Mouse (Mus musculus): ENCODE data around the gene C2cd2l. TPM values are rescaled to one million over a fixed set of nuclear protein-coding genes. Genes with fewer than 3 reads are reported as not detected.
"Not testable (repeated sequence)": the region's sequence is repeated elsewhere in the genome, so short reads cannot be mapped to it uniquely, and the experiment has no call there.

The C2cd2l gene
- polyA plus RNA-seq, 1 experiment, result 164 TPM

GRCm38 (mm10) chr9:44343290-44343689 lies 23.2 kb upstream of the C2cd2l start:
- peak overlapping the region; percentile 94 for H3K4me3 ChIP-seq (ENCODE audit: insufficient read depth, low read depth, low read length)
- H3K4me1 ChIP-seq (ENCODE audit: control insufficient read depth, insufficient read depth, low read length), result peaks cover 11% of the 10 kb centered on the region; the same call in 1 of the 2 replicates
- WGBS, result 6% methylated on average over 6 of the region's 6 CpGs
- H3K36me3 ChIP-seq (ENCODE audit: control insufficient read depth, insufficient read depth, low read length), result no peaks in the 10 kb centered on the region
- TF ChIP-seq CTCF (conservative IDR thresholded peaks at IDR 0.05; ENCODE audit: insufficient read depth, insufficient read length, low read depth, low read length) (no peak), POLR2A (IDR thresholded peaks at IDR 0.05; ENCODE audit: low read depth, low read length) (no peak)
- no peaks in the 10 kb centered on the region for H3K27me3 ChIP-seq (replicated peaks; ENCODE audit: control insufficient read depth, insufficient read depth, low read length)
- DNase-seq, result no peak
- peak overlapping the region; percentile 19 for H3K27ac ChIP-seq (ENCODE audit: insufficient read depth, low read depth, low read length)

- DNase-seq, result no peak
- H3K27ac ChIP-seq (ENCODE audit: insufficient read depth, low read depth, low read length), result no peak overlapping the region
- no peaks in the 10 kb centered on the region for H3K27me3 ChIP-seq (replicated peaks; ENCODE audit: control insufficient read depth, insufficient read depth, low read length)
- TF ChIP-seq CTCF (conservative IDR thresholded peaks at IDR 0.05; ENCODE audit: insufficient read depth, insufficient read length, low read depth, low read length) (no peak), POLR2A (IDR thresholded peaks at IDR 0.05; ENCODE audit: low read depth, low read length) (no peak)
- WGBS, result 92% methylated on average over 1 of the region's 1 CpGs
- no peaks in the 10 kb centered on the region for H3K36me3 ChIP-seq (ENCODE audit: control insufficient read depth, insufficient read depth, low read length)
- H3K4me3 ChIP-seq (ENCODE audit: insufficient read depth, low read depth, low read length), result no peak overlapping the region
- H3K4me1 ChIP-seq (ENCODE audit: control insufficient read depth, insufficient read depth, low read length), result peaks cover 11% of the 10 kb centered on the region; the same call in 1 of the 2 replicates
Measured at GRCm38 (mm10) chr9:44342605-44343004, 22.5 kb upstream of the C2cd2l start.

- TF ChIP-seq CTCF (conservative IDR thresholded peaks at IDR 0.05; ENCODE audit: insufficient read depth, insufficient read length, low read depth, low read length) (no peak), POLR2A (IDR thresholded peaks at IDR 0.05; ENCODE audit: low read depth, low read length) (no peak)
- DNase-seq, result no peak
- Histone ChIP-seq H3K4me3 (ENCODE audit: insufficient read depth, low read depth, low read length) (no peak overlapping the region), H3K4me1 (ENCODE audit: control insufficient read depth, insufficient read depth, low read length) (peaks cover 11% of the 10 kb centered on the region; the same call in 1 of the 2 replicates), H3K27me3 (replicated peaks; ENCODE audit: control insufficient read depth, insufficient read depth, low read length) (no peaks in the 10 kb centered on the region), H3K36me3 (ENCODE audit: control insufficient read depth, insufficient read depth, low read length) (no peaks in the 10 kb centered on the region), H3K27ac (ENCODE audit: insufficient read depth, low read depth, low read length) (no peak overlapping the region)
- WGBS, result 59% methylated on average over 3 of the region's 3 CpGs
Measured at GRCm38 (mm10) chr9:44342173-44342572, 22.1 kb upstream of the C2cd2l start.

- Histone ChIP-seq H3K4me1 (ENCODE audit: control insufficient read depth, insufficient read depth, low read length) (peaks cover 11% of the 10 kb centered on the region; the same call in 1 of the 2 replicates), H3K27me3 (replicated peaks; ENCODE audit: control insufficient read depth, insufficient read depth, low read length) (no peaks in the 10 kb centered on the region), H3K4me3 (ENCODE audit: insufficient read depth, low read depth, low read length) (no peak overlapping the region), H3K36me3 (ENCODE audit: control insufficient read depth, insufficient read depth, low read length) (no peaks in the 10 kb centered on the region), H3K27ac (ENCODE audit: insufficient read depth, low read depth, low read length) (no peak overlapping the region)
- no peak for DNase-seq
- TF ChIP-seq CTCF (conservative IDR thresholded peaks at IDR 0.05; ENCODE audit: insufficient read depth, insufficient read length, low read depth, low read length) (no peak), POLR2A (IDR thresholded peaks at IDR 0.05; ENCODE audit: low read depth, low read length) (no peak)
- 88% methylated on average over 5 of the region's 5 CpGs for WGBS
Measured at GRCm38 (mm10) chr9:44341487-44341886, 21.4 kb upstream of the C2cd2l start.

GRCm38 (mm10) chr9:44338574-44338973 lies 18.5 kb upstream of the C2cd2l start:
- Histone ChIP-seq H3K4me1 (ENCODE audit: control insufficient read depth, insufficient read depth, low read length) (peaks cover 16% of the 10 kb centered on the region; the same call in 1 of the 2 replicates), H3K4me3 (ENCODE audit: insufficient read depth, low read depth, low read length) (no peak overlapping the region), H3K27me3 (replicated peaks; ENCODE audit: control insufficient read depth, insufficient read depth, low read length) (no peaks in the 10 kb centered on the region), H3K36me3 (ENCODE audit: control insufficient read depth, insufficient read depth, low read length) (no peaks in the 10 kb centered on the region), H3K27ac (ENCODE audit: insufficient read depth, low read depth, low read length) (no peak overlapping the region)
- 74% methylated on average over 5 of the region's 5 CpGs for WGBS
- no peak for TF ChIP-seq POLR2A (IDR thresholded peaks at IDR 0.05; ENCODE audit: low read depth, low read length)
- TF ChIP-seq CTCF (conservative IDR thresholded peaks at IDR 0.05; ENCODE audit: insufficient read depth, insufficient read length, low read depth, low read length), result 0 out of 2 replicates have a peak, but pooled peaks have one; percentile 14
- DNase-seq, result no peak

GRCm38 (mm10) chr9:44337436-44338169 lies 17.5 kb upstream of the C2cd2l start:
- TF ChIP-seq POLR2A (IDR thresholded peaks at IDR 0.05; ENCODE audit: low read depth, low read length) (no peak), CTCF (conservative IDR thresholded peaks at IDR 0.05; ENCODE audit: insufficient read depth, insufficient read length, low read depth, low read length) (no peak)
- no peaks in the 10 kb centered on the region for H3K27me3 ChIP-seq (replicated peaks; ENCODE audit: control insufficient read depth, insufficient read depth, low read length)
- H3K27ac ChIP-seq (ENCODE audit: insufficient read depth, low read depth, low read length), result no peak overlapping the region
- no peaks in the 10 kb centered on the region for H3K36me3 ChIP-seq (ENCODE audit: control insufficient read depth, insufficient read depth, low read length)
- H3K4me3 ChIP-seq (ENCODE audit: insufficient read depth, low read depth, low read length), result no peak overlapping the region
- peaks cover 9% of the 10 kb centered on the region; the same call in 1 of the 2 replicates for H3K4me1 ChIP-seq (ENCODE audit: control insufficient read depth, insufficient read depth, low read length)
- 62% methylated on average over 9 of the region's 9 CpGs for WGBS
- DNase-seq, result no peak

GRCm38 (mm10) chr9:44336964-44337363 lies 16.9 kb upstream of the C2cd2l start:
- no peak for TF ChIP-seq POLR2A (IDR thresholded peaks at IDR 0.05; ENCODE audit: low read depth, low read length)
- no peaks in the 10 kb centered on the region for H3K27me3 ChIP-seq (replicated peaks; ENCODE audit: control insufficient read depth, insufficient read depth, low read length)
- no peaks in the 10 kb centered on the region for H3K36me3 ChIP-seq (ENCODE audit: control insufficient read depth, insufficient read depth, low read length)
- 83% methylated on average over 3 of the region's 3 CpGs for WGBS
- no peak for DNase-seq
- peaks cover 6% of the 10 kb centered on the region; the same call in 1 of the 2 replicates for H3K4me1 ChIP-seq (ENCODE audit: control insufficient read depth, insufficient read depth, low read length)
- H3K27ac ChIP-seq (ENCODE audit: insufficient read depth, low read depth, low read length), result no peak overlapping the region
- no peak overlapping the region for H3K4me3 ChIP-seq (ENCODE audit: insufficient read depth, low read depth, low read length)

GRCm38 (mm10) chr9:44336513-44336912 lies 16.4 kb upstream of the C2cd2l start:
- not testable (repeated sequence) for H3K27ac ChIP-seq (ENCODE audit: insufficient read depth, low read depth, low read length); DNase-seq; H3K4me3 ChIP-seq (ENCODE audit: insufficient read depth, low read depth, low read length); H3K4me1 ChIP-seq (ENCODE audit: control insufficient read depth, insufficient read depth, low read length); H3K27me3 ChIP-seq (replicated peaks; ENCODE audit: control insufficient read depth, insufficient read depth, low read length); H3K36me3 ChIP-seq (ENCODE audit: control insufficient read depth, insufficient read depth, low read length)
- 46% methylated on average over 4 of the region's 4 CpGs for WGBS

Measured in kidney, adult 2 months (tissue).